In the genomic region with DNA sequence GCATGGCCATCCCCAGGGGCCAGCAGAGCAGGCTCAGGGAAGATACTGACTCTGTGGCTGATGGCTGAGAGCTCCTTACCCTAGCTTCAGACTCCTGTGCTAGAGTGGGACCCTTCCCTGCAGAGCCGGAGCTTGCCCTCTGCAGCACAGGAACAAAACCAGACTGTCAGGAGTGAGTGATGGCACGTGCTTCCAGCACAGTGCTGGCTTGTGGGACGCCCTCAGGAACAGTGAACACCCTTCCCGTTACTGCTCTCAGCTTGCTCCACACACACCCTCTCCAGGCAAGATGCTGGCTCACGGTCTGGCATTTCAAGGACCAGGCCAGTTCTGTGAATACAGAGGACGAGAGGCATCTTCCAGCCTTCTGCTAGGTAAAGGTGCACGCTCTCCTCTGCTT, we compare ENCODE assay signal across 11 mouse cellular contexts. TPM values are rescaled to one million over a fixed set of nuclear protein-coding genes. Genes with fewer than 3 reads are reported as not detected.
DNase-seq lines count a peak whose midpoint lies in the region; ATAC-seq and TF ChIP-seq lines count a peak whose summit lies in the region.
"Had no signal": no experiment of that assay in that cellular context is flagged by ENCODE, and none has a peak within 500 bp of the region (broad histone marks: within the 10 kb centered on the region; RNA-seq: fewer than 3 reads in every experiment).

No protein-coding gene starts in this region.

- H3K27me3 ChIP-seq in kidney, embryonic 16.5 days (ENCODE audit: insufficient read depth, low read length), result no peaks in the 10 kb centered on the region
- H3K27me3 ChIP-seq in embryonic facial prominence, embryonic 14.5 days (replicated peaks; ENCODE audit: control insufficient read depth, insufficient read depth, low read length), result no peaks in the 10 kb centered on the region
- H3K27me3 ChIP-seq in forebrain, embryonic 16.5 days (replicated peaks; ENCODE audit: control insufficient read depth, insufficient read depth, low read length), result no peaks in the 10 kb centered on the region
- no peaks in the 10 kb centered on the region for H3K27me3 ChIP-seq in thymus, adult 2 months (ENCODE audit: control insufficient read depth, insufficient read depth, low read length)

- no peak overlapping the region for H3K27ac ChIP-seq in kidney, embryonic 16.5 days (ENCODE audit: low read length)
- peak overlapping the region; percentile 50; the same call in 1 of the 2 replicates for H3K27ac ChIP-seq in embryonic facial prominence, embryonic 14.5 days (replicated peaks; ENCODE audit: low read depth, low read length)
- 0 out of 2 replicates have a peak overlapping the region, but pooled peaks have one; percentile 17 for H3K27ac ChIP-seq in forebrain, embryonic 16.5 days (ENCODE audit: low read length)
- no peak overlapping the region for H3K27ac ChIP-seq in thymus, adult 2 months (ENCODE audit: control insufficient read depth, insufficient read depth, low read length)
- H3K27ac ChIP-seq: liver, embryonic 14.5 days had no signal

- 45% methylated on average over 7 of the region's 7 CpGs for WGBS in kidney, embryonic 16.5 days
- WGBS in embryonic facial prominence, embryonic 14.5 days, result 55% methylated on average over 7 of the region's 7 CpGs
- 68% methylated on average over 7 of the region's 7 CpGs for WGBS in forebrain, embryonic 16.5 days
- WGBS in thymus, adult 2 months, result 98% methylated on average over 7 of the region's 7 CpGs

- no peak for TF ChIP-seq POLR2A in thymus, adult 2 months (IDR thresholded peaks at IDR 0.05; ENCODE audit: control insufficient read depth, extremely low read depth, insufficient read depth, low read length, poor library complexity)

- no peak overlapping the region for H3K9ac ChIP-seq in kidney, embryonic 16.5 days (replicated peaks; ENCODE audit: low read length)
- no peak overlapping the region for H3K9ac ChIP-seq in embryonic facial prominence, embryonic 14.5 days (ENCODE audit: low read depth, low read length)
- no peak overlapping the region for H3K9ac ChIP-seq in forebrain, embryonic 16.5 days (replicated peaks; ENCODE audit: low read depth, low read length)
- H3K9ac ChIP-seq: liver, embryonic 14.5 days had no signal

- TF ChIP-seq CTCF in thymus, adult 2 months (IDR thresholded peaks at IDR 0.05; ENCODE audit: borderline replicate concordance, control insufficient read depth, extremely low read depth, insufficient read depth, low read length, poor library complexity), result no peak

- ATAC-seq in kidney, embryonic 16.5 days (ENCODE audit: low FRiP score, low TSS enrichment), result 0 out of 2 replicates have a peak, but pooled peaks have one; percentile 49
- no peak for ATAC-seq in embryonic facial prominence, embryonic 14.5 days (ENCODE audit: low read depth)
- peak; percentile 31; the same call in 1 of the 2 replicates for ATAC-seq in forebrain, embryonic 16.5 days

- peaks cover 6% of the 10 kb centered on the region; the same call in 1 of the 2 replicates for H3K36me3 ChIP-seq in kidney, embryonic 16.5 days (ENCODE audit: insufficient read depth, low read length)
- peaks cover 10% of the 10 kb centered on the region; the same call in 1 of the 2 replicates for H3K36me3 ChIP-seq in embryonic facial prominence, embryonic 14.5 days (ENCODE audit: control insufficient read depth, insufficient read depth, low read length)
- no peaks in the 10 kb centered on the region for H3K36me3 ChIP-seq in forebrain, embryonic 16.5 days (ENCODE audit: control insufficient read depth, insufficient read depth)
- no peaks in the 10 kb centered on the region for H3K36me3 ChIP-seq in thymus, adult 2 months (ENCODE audit: control insufficient read depth, insufficient read depth, low read length)

- H3K4me3 ChIP-seq in kidney, embryonic 16.5 days (ENCODE audit: low read length), result no peak overlapping the region
- no peak overlapping the region for H3K4me3 ChIP-seq in embryonic facial prominence, embryonic 14.5 days (ENCODE audit: low read depth, low read length)
- no peak overlapping the region for H3K4me3 ChIP-seq in forebrain, embryonic 16.5 days (replicated peaks; ENCODE audit: low read length)
- no peak overlapping the region for H3K4me3 ChIP-seq in thymus, adult 2 months (ENCODE audit: control insufficient read depth, insufficient read depth, low read length)

- H3K9me3 ChIP-seq in kidney, embryonic 16.5 days (ENCODE audit: low read length), result no peaks in the 10 kb centered on the region
- no peaks in the 10 kb centered on the region for H3K9me3 ChIP-seq in embryonic facial prominence, embryonic 14.5 days (ENCODE audit: control insufficient read depth, low read length)
- no peaks in the 10 kb centered on the region for H3K9me3 ChIP-seq in forebrain, embryonic 16.5 days (ENCODE audit: control insufficient read depth, low read length)

- H3K4me1 ChIP-seq in kidney, embryonic 16.5 days (ENCODE audit: insufficient read depth, low read length), result peaks cover 22% of the 10 kb centered on the region
- peaks cover 17% of the 10 kb centered on the region for H3K4me1 ChIP-seq in embryonic facial prominence, embryonic 14.5 days (ENCODE audit: control insufficient read depth, insufficient read depth, low read length)
- peaks cover 16% of the 10 kb centered on the region for H3K4me1 ChIP-seq in forebrain, embryonic 16.5 days (replicated peaks; ENCODE audit: control insufficient read depth, insufficient read depth, low read length)
- peaks cover 4% of the 10 kb centered on the region for H3K4me1 ChIP-seq in thymus, adult 2 months (replicated peaks; ENCODE audit: control insufficient read depth, insufficient read depth, low read length)

- DNase-seq in kidney, adult 11 months, result no peak
- DNase-seq in embryonic facial prominence, embryonic 14.5 days (ENCODE audit: low spot score), result no peak
- DNase-seq in lung, postnatal 10 days, result peak; percentile 40
- no peak for DNase-seq in urinary bladder, postnatal 4 days (ENCODE audit: low spot score in 2 of 2)
- no peak for DNase-seq in thymus, adult 2 months
- no peak for DNase-seq in frontal cortex, postnatal 10 days (ENCODE audit: low spot score in 2 of 2)
- DNase-seq: cerebellum, adult 9-10 months; gastrocnemius, postnatal 25 days had no signal

- no peak overlapping the region for H3K4me2 ChIP-seq in kidney, embryonic 16.5 days (replicated peaks; ENCODE audit: low read depth, low read length)
- H3K4me2 ChIP-seq in embryonic facial prominence, embryonic 14.5 days (ENCODE audit: low read depth, low read length), result no peak overlapping the region
- H3K4me2 ChIP-seq in forebrain, embryonic 16.5 days (ENCODE audit: low read length), result no peak overlapping the region

RNA-seq across cellular contexts. Expression of a gene that starts 38.5 kb away (rescaled TPM):
- 9.5 and 10.7 TPM in 2 replicates for polyA plus RNA-seq in kidney, embryonic 16.5 days (2015; fragmentation: Nextera tagmentation; extraction: Ambion mirVana)
- polyA plus RNA-seq in embryonic facial prominence, embryonic 14.5 days (2014; fragmentation: Nextera tagmentation; extraction: Ambion mirVana), result 9.2 and 11.0 TPM in 2 replicates
- polyA plus RNA-seq in forebrain, embryonic 16.5 days (2015; fragmentation: Nextera tagmentation; extraction: Ambion mirVana), result 8.1 and 10.7 TPM in 2 replicates
- polyA plus RNA-seq in thymus, adult 2 months (2012; rRNA removed), result 77.9 and 89.8 TPM in 2 replicates

RNA-seq across cellular contexts. Expression of a gene that starts 54.7 kb away (rescaled TPM):
- polyA plus RNA-seq in kidney, embryonic 16.5 days (2015; fragmentation: Nextera tagmentation; extraction: Ambion mirVana), result 12.9 and 14.4 TPM in 2 replicates
- 17.4 and 17.6 TPM in 2 replicates for polyA plus RNA-seq in embryonic facial prominence, embryonic 14.5 days (2014; fragmentation: Nextera tagmentation; extraction: Ambion mirVana)
- 16.2 and 19.3 TPM in 2 replicates for polyA plus RNA-seq in forebrain, embryonic 16.5 days (2015; fragmentation: Nextera tagmentation; extraction: Ambion mirVana)
- 107 and 124 TPM in 2 replicates for polyA plus RNA-seq in thymus, adult 2 months (2012; rRNA removed)

Comparison
In these comparisons a context has a peak if more than half of its experiments do, and no peak if none do; other contexts are left out.
1. H3K27ac ChIP-seq: peak in embryonic facial prominence, embryonic 14.5 days (single experiment) and forebrain, embryonic 16.5 days (single experiment); none in kidney, embryonic 16.5 days (single experiment) and thymus, adult 2 months (single experiment).